In the genomic region with DNA sequence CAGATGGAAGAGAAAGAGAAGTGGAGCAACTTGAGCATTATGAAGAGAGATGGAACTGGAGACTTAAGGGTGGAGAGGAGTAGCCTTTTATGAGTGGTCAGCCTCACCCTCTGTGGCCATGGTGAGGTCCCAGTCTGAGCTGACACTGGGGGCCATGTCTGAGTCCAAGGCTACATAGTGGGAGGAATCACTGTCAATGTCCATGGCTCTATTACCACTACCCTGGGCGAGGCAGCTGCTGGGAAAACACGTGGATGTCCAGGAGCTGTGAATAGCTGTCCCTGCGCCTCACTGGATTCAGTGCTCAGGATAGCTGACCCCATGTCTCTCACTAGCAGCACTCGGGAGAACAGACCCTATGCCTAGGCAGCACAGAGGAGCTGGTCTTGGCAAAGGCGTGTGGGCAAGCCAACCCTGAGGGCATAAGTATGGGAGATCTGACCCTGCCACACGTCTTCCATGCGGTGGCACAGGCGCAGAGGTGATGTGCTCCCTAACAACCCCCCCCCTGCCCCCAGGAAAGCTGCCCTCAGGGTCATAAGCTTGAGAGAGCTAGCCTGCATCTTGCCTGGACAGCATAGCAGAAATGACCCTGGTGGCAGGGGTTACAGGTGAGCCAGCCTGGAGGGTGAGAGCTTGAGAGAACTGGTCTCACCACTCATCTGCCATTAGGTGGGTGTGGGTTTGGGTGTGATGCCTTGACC, we compare ENCODE assay signal across 15 mouse cellular contexts. TPM values are rescaled to one million over a fixed set of nuclear protein-coding genes. Genes with fewer than 3 reads are reported as not detected.
A peak's percentile ranks its signal among the peaks of the same experiment; 100 is the strongest.
DNase-seq lines count a peak whose midpoint lies in the region; ATAC-seq and TF ChIP-seq lines count a peak whose summit lies in the region.
"Had no signal": no experiment of that assay in that cellular context is flagged by ENCODE, and none has a peak within 500 bp of the region (broad histone marks: within the 10 kb centered on the region; RNA-seq: fewer than 3 reads in every experiment).

No protein-coding gene starts in this region.

- H3K4me2 ChIP-seq in liver, embryonic 12.5 days: no peak overlapping the region
- no peak overlapping the region for H3K4me2 ChIP-seq in hindbrain, embryonic 13.5 days
- no peak overlapping the region for H3K4me2 ChIP-seq in neural tube, embryonic 12.5 days (replicated peaks)
- H3K4me2 ChIP-seq: forebrain, embryonic 12.5 days; liver, embryonic 15.5 days had no signal

- no peak for TF ChIP-seq CTCF in cerebellum, adult 2 months (IDR thresholded peaks at IDR 0.05; ENCODE audit: borderline replicate concordance, insufficient read depth, low read depth, low read length)

- peak; percentile 54 for DNase-seq in heart, adult 11 months
- no peak for DNase-seq in heart, postnatal 4 days
- no peak for DNase-seq in liver
- no peak for DNase-seq in left cerebral cortex, postnatal 36 days (ENCODE audit: low spot score in 2 of 2)
- no peak for DNase-seq in cerebellum, adult 2 months
- DNase-seq: B cell, adult 2 months; cerebellum, adult 11-12 months; kidney, postnatal 4 days; right cerebral cortex, adult 18-20 months had no signal

- H3K27me3 ChIP-seq in liver, embryonic 12.5 days (replicated peaks): no peaks in the 10 kb centered on the region
- no peaks in the 10 kb centered on the region for H3K27me3 ChIP-seq in hindbrain, embryonic 13.5 days
- H3K27me3 ChIP-seq in neural tube, embryonic 12.5 days (replicated peaks): no peaks in the 10 kb centered on the region
- H3K27me3 ChIP-seq in cerebellum, adult 2 months (ENCODE audit: control insufficient read depth, insufficient read depth, low read length): no peaks in the 10 kb centered on the region
- H3K27me3 ChIP-seq: forebrain, embryonic 12.5 days; liver, embryonic 15.5 days had no signal

- no peaks in the 10 kb centered on the region for H3K36me3 ChIP-seq in liver, embryonic 12.5 days
- no peaks in the 10 kb centered on the region; the same call in none of the 2 replicates for H3K36me3 ChIP-seq in hindbrain, embryonic 13.5 days
- no peaks in the 10 kb centered on the region for H3K36me3 ChIP-seq in neural tube, embryonic 12.5 days
- H3K36me3 ChIP-seq: forebrain, embryonic 12.5 days; heart, embryonic 10.5 days; liver, embryonic 15.5 days had no signal

- 85% methylated on average over 8 of the region's 8 CpGs for WGBS in liver, embryonic 12.5 days (ENCODE audit: insufficient replicate concordance)
- 91% methylated on average over 8 of the region's 8 CpGs for WGBS in hindbrain, embryonic 13.5 days
- WGBS in neural tube, embryonic 12.5 days: 93% methylated on average over 8 of the region's 8 CpGs
- WGBS in cerebellum, adult 2 months: 82% methylated on average over 8 of the region's 8 CpGs

- peak; percentile 14; the same call in 1 of the 2 replicates for ATAC-seq in liver, embryonic 12.5 days
- ATAC-seq in hindbrain, embryonic 13.5 days (ENCODE audit: low FRiP score): peak; percentile 7; the same call in 1 of the 2 replicates
- ATAC-seq in neural tube, embryonic 12.5 days (ENCODE audit: low FRiP score, low read depth): 0 out of 2 replicates have a peak, but pooled peaks have one; percentile 21

- no peak overlapping the region for H3K27ac ChIP-seq in liver, embryonic 12.5 days
- no peak overlapping the region for H3K27ac ChIP-seq in hindbrain, embryonic 13.5 days
- no peak overlapping the region for H3K27ac ChIP-seq in neural tube, embryonic 12.5 days
- H3K27ac ChIP-seq in cerebellum, adult 2 months (ENCODE audit: insufficient read depth, low read length): no peak overlapping the region
- H3K27ac ChIP-seq: forebrain, embryonic 12.5 days; heart, embryonic 10.5 days; liver, embryonic 15.5 days had no signal

- H3K9me3 ChIP-seq in liver, embryonic 12.5 days (replicated peaks): no peaks in the 10 kb centered on the region
- no peaks in the 10 kb centered on the region for H3K9me3 ChIP-seq in hindbrain, embryonic 13.5 days
- H3K9me3 ChIP-seq in neural tube, embryonic 12.5 days: no peaks in the 10 kb centered on the region
- H3K9me3 ChIP-seq: forebrain, embryonic 12.5 days; heart, embryonic 10.5 days; liver, embryonic 15.5 days had no signal

- no peak overlapping the region for H3K4me3 ChIP-seq in liver, embryonic 12.5 days
- no peak overlapping the region for H3K4me3 ChIP-seq in hindbrain, embryonic 13.5 days
- no peak overlapping the region for H3K4me3 ChIP-seq in neural tube, embryonic 12.5 days
- H3K4me3 ChIP-seq in cerebellum, adult 2 months (replicated peaks; ENCODE audit: insufficient read depth, low read depth, low read length): no peak overlapping the region
- H3K4me3 ChIP-seq: forebrain, embryonic 12.5 days; heart, embryonic 10.5 days; liver, embryonic 15.5 days had no signal

- H3K9ac ChIP-seq in liver, embryonic 12.5 days: no peak overlapping the region
- no peak overlapping the region for H3K9ac ChIP-seq in hindbrain, embryonic 13.5 days
- H3K9ac ChIP-seq in neural tube, embryonic 12.5 days: no peak overlapping the region
- H3K9ac ChIP-seq: forebrain, embryonic 12.5 days; liver, embryonic 15.5 days had no signal

- H3K4me1 ChIP-seq in liver, embryonic 12.5 days: peaks cover 22% of the 10 kb centered on the region
- no peaks in the 10 kb centered on the region for H3K4me1 ChIP-seq in hindbrain, embryonic 13.5 days (replicated peaks)
- no peaks in the 10 kb centered on the region for H3K4me1 ChIP-seq in neural tube, embryonic 12.5 days
- H3K4me1 ChIP-seq in cerebellum, adult 2 months (ENCODE audit: control insufficient read depth, insufficient read depth, low read length): peaks cover 15% of the 10 kb centered on the region
- H3K4me1 ChIP-seq: forebrain, embryonic 12.5 days had no signal

- intact Hi-C loops in left cerebral cortex, postnatal 36 days (cut with DNase I): no loop called here

- TF ChIP-seq POLR2A in cerebellum, adult 2 months (IDR thresholded peaks at IDR 0.05; ENCODE audit: borderline replicate concordance, insufficient read depth, low read length): no peak

RNA-seq across cellular contexts. Expression of gene Abhd12, which starts 20.3 kb away (rescaled TPM):
- 10 to 100 TPM; 30.0 to 30.7 TPM for total RNA-seq in heart, postnatal 4 days (2021)
- polyA plus RNA-seq in liver, embryonic 12.5 days (2016; fragmentation: Nextera tagmentation; extraction: Ambion mirVana): 24.9 and 25.3 TPM in 2 replicates
- 97.1 and 98.5 TPM in 2 replicates for polyA plus RNA-seq in hindbrain, embryonic 13.5 days (2015; fragmentation: Nextera tagmentation; extraction: Ambion mirVana)
- 76.5 and 77.8 TPM in 2 replicates for polyA plus RNA-seq in neural tube, embryonic 12.5 days (2016; fragmentation: Nextera tagmentation; extraction: Ambion mirVana)
- 100 to 1,000 TPM; 296 to 337 TPM for total RNA-seq in left cerebral cortex, postnatal 36 days (2021)
- polyA plus RNA-seq in cerebellum, adult 2 months (2012; rRNA removed): 259 and 263 TPM in 2 replicates

RNA-seq across cellular contexts. Expression of gene Gins1, which starts 21.0 kb away (rescaled TPM):
- 10 to 100 TPM; 16.8 to 18.9 TPM for total RNA-seq in heart, postnatal 4 days (2021)
- 50.2 and 51.1 TPM in 2 replicates for polyA plus RNA-seq in liver, embryonic 12.5 days (2016; fragmentation: Nextera tagmentation; extraction: Ambion mirVana)
- polyA plus RNA-seq in hindbrain, embryonic 13.5 days (2015; fragmentation: Nextera tagmentation; extraction: Ambion mirVana): 20.9 and 22.4 TPM in 2 replicates
- 40.0 and 40.3 TPM in 2 replicates for polyA plus RNA-seq in neural tube, embryonic 12.5 days (2016; fragmentation: Nextera tagmentation; extraction: Ambion mirVana)
- total RNA-seq in left cerebral cortex, postnatal 36 days (2021): 1 to 10 TPM; 1.3 to 2.2 TPM
- 1.3 TPM in 2 replicates for polyA plus RNA-seq in cerebellum, adult 2 months (2012; rRNA removed)
